Mouse (Mus musculus) CH12.LX (cell line): Measurements from ENCODE around the gene Sec31b.

Source experiments
- CTCF ChIP-seq, 2 experiments: IDR thresholded peaks in 1 of 2; conservative IDR thresholded peaks in 1 of 2; 2 replicates each; pipeline ENCODE4 v1.5.1; 2011 to 2012; ENCODE audit warnings: low read depth in 2 of 2, low read length in 2 of 2, improper control_type of control experiment in 1 of 2, inconsistent platforms in 1 of 2, mild to moderate bottlenecking in 1 of 2, moderate library complexity in 1 of 2
- E2F4 ChIP-seq: IDR thresholded peaks from 2 replicates; pipeline ENCODE4 v1.6.1; 2011; ENCODE audit warnings: low read depth, low read length, improper control_type of control experiment; ENCODE audit not compliant: insufficient replicate concordance
- EP300 ChIP-seq: IDR thresholded peaks from 2 replicates; pipeline ENCODE4 v1.6.1; 2011; ENCODE audit warnings: low read length, improper control_type of control experiment
- MAZ ChIP-seq: IDR thresholded peaks from 2 replicates; pipeline ENCODE4 v1.6.1; 2012; ENCODE audit warnings: low read depth, mild to moderate bottlenecking, inconsistent platforms, low read length, improper control_type of control experiment, moderate library complexity
- MYC ChIP-seq: IDR thresholded peaks from 2 replicates; pipeline ENCODE4 v1.6.1; 2011; ENCODE audit warnings: low read depth, mild to moderate bottlenecking, improper control_type of control experiment, low read length
- POLR2A ChIP-seq: IDR thresholded peaks from 2 replicates; pipeline ENCODE4 v1.6.1; 2011; ENCODE audit warnings: low read depth, mild to moderate bottlenecking, improper control_type of control experiment, low read length
- RAD21 ChIP-seq: IDR thresholded peaks from 2 replicates; pipeline ENCODE4 v1.6.1; 2011; ENCODE audit warnings: low read depth, mild to moderate bottlenecking, low read length, improper control_type of control experiment, moderate library complexity
- SIN3A ChIP-seq: IDR thresholded peaks from 2 replicates; pipeline ENCODE4 v1.6.1; 2012; ENCODE audit warnings: low read length, improper control_type of control experiment, inconsistent platforms
- TBP ChIP-seq: conservative IDR thresholded peaks from 2 replicates; pipeline ENCODE4 v1.6.1; 2011; ENCODE audit warnings: low read depth, low read length, improper control_type of control experiment

GRCm38 (mm10) chr19:44542694-44543178 lies 2.9 kb downstream of the Sec31b start:
- no peak for TF ChIP-seq CTCF (conservative IDR thresholded peaks at IDR 0.05 in 1 of 2, IDR thresholded peaks at IDR 0.05 in 1 of 2; ENCODE audit: low read depth in 2 of 2, low read length in 2 of 2)
- TF ChIP-seq POLR2A: no peak
- no peak for TF ChIP-seq MAZ
- no peak for TF ChIP-seq E2F4
- TF ChIP-seq EP300: no peak
- no peak for TF ChIP-seq TBP
- TF ChIP-seq MYC: no peak
- TF ChIP-seq RAD21: no peak
- no peak for TF ChIP-seq SIN3A
